Mouse (Mus musculus): ENCODE measurements around the gene Map3k14. TPM values are rescaled to one million over a fixed set of nuclear protein-coding genes. Genes with fewer than 3 reads are reported as not detected.

The Map3k14 gene
- polyA plus RNA-seq, 1 experiment, result 12.7 TPM

DNA sequence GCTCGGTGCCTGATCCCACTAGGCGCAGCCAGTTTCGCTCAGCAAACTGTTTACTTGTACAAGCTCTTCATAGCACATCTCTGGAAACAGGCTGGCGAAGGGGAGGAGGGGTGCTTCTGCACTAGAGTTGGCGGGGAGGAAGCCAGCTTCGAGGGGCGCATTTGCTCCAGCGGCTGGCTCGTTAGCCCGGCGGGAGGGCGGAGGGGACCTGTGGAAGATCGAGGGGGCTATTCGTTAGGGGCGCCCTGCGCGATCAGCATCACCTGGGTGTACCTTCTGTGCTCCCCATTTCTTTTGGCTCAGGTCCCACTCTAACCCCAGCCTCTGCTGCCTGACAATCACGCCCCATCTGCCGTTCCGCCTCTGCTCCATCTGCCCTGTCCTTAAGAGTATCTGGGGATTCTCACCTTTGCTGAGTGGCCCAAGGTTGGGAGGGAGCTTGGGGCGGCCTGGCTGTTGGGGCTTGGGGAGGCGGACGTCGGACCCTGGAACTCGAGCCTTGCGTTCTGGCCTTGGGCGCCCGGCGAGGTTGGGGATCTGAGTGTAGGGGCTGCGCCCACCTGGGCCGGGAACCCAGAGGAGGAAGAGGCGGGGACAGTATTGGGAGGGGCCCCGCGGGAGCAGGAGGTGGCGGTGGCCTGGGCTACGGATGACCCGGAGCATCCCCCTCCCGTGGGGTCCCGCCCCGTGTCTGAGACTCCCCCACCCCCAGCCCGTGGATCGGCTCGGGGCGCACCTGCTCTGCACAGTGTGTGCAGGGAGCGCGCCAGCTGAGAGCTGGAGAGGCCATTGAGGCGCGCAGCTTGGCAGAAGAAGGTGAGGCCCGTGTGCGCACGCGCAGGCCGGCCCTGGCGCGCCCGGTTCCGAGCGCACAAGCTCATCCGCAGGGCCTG, 68.1 kb downstream of the Map3k14 start:
- H3K4me3 ChIP-seq (ENCODE audit: low read depth, low read length), result peak overlapping the region; percentile 45
- H3K27ac ChIP-seq (ENCODE audit: insufficient read depth, low read depth, low read length), result no peak overlapping the region
- WGBS, result 20% methylated on average over 59 of the region's 59 CpGs
- TF ChIP-seq CTCF (IDR thresholded peaks at IDR 0.05; ENCODE audit: extremely low read depth, insufficient read length, insufficient replicate concordance, low read depth, low read length) (no peak), POLR2A (IDR thresholded peaks at IDR 0.05; ENCODE audit: low read depth, low read length) (no peak)
- peaks cover 3% of the 10 kb centered on the region for H3K4me1 ChIP-seq (ENCODE audit: control insufficient read depth, insufficient read depth, insufficient read length, low read length)
- H3K27me3 ChIP-seq (ENCODE audit: control insufficient read depth, insufficient read depth, low read length), result peaks cover 15% of the 10 kb centered on the region
- H3K36me3 ChIP-seq (ENCODE audit: control insufficient read depth, insufficient read depth, low read length), result no peaks in the 10 kb centered on the region

DNA sequence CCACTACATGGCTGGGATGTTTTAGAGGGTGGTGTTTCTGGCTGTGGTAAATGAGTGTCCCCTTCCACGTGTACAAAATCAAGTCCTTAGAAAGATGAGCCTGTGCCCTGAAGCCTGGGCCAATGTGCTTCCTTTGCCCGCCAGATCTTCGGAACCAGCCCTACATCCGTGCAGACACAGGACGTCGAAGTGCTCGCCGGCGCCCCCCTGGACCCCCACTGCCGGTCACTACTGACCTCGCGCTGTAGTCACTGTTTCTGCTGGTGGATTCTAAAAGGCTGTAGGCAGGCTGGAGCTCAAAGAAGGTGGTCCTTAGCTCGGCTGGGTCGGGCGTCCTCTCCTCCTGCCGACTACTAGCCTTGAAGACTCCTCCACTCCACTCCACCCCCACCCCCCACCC, 68.9 kb downstream of the Map3k14 start:
- Histone ChIP-seq H3K27me3 (ENCODE audit: control insufficient read depth, insufficient read depth, low read length) (peaks cover 15% of the 10 kb centered on the region), H3K27ac (ENCODE audit: insufficient read depth, low read depth, low read length) (no peak overlapping the region), H3K36me3 (ENCODE audit: control insufficient read depth, insufficient read depth, low read length) (no peaks in the 10 kb centered on the region), H3K4me3 (ENCODE audit: low read depth, low read length) (no peak overlapping the region), H3K4me1 (ENCODE audit: control insufficient read depth, insufficient read depth, insufficient read length, low read length) (peaks cover 3% of the 10 kb centered on the region)
- no peak for TF ChIP-seq POLR2A (IDR thresholded peaks at IDR 0.05; ENCODE audit: low read depth, low read length)
- no peak for TF ChIP-seq CTCF (IDR thresholded peaks at IDR 0.05; ENCODE audit: extremely low read depth, insufficient read length, insufficient replicate concordance, low read depth, low read length)
- 24% methylated on average over 16 of the region's 16 CpGs for WGBS

DNA sequence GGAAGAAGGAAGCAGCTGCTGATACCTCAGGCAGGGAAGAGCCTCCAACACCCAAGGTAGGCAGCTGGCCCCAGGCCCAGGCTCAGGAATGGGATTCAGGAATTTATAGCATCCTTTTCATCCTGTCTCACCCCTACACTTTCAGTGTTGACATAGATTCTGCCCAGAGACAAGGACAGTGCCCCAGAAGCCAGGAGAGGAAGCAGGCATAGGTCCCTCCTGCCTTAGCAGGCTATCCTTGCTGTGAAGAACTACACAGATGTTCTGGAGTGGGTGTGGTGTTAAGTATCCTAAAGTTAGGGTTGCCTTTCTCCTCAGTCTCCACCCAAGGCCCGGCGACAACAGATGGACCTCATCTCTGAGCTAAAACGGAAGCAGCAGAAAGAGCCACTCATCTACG, 69.9 kb downstream of the Map3k14 start:
- Histone ChIP-seq H3K4me3 (ENCODE audit: low read depth, low read length) (no peak overlapping the region), H3K27me3 (ENCODE audit: control insufficient read depth, insufficient read depth, low read length) (peaks cover 18% of the 10 kb centered on the region), H3K4me1 (ENCODE audit: control insufficient read depth, insufficient read depth, insufficient read length, low read length) (peaks cover 3% of the 10 kb centered on the region), H3K36me3 (ENCODE audit: control insufficient read depth, insufficient read depth, low read length) (no peaks in the 10 kb centered on the region), H3K27ac (ENCODE audit: insufficient read depth, low read depth, low read length) (no peak overlapping the region)
- 67% methylated on average over 4 of the region's 4 CpGs for WGBS
- TF ChIP-seq POLR2A (IDR thresholded peaks at IDR 0.05; ENCODE audit: low read depth, low read length) (no peak), CTCF (IDR thresholded peaks at IDR 0.05; ENCODE audit: extremely low read depth, insufficient read length, insufficient replicate concordance, low read depth, low read length) (no peak)

- Histone ChIP-seq H3K27ac (ENCODE audit: insufficient read depth, low read depth, low read length) (no peak overlapping the region), H3K36me3 (ENCODE audit: control insufficient read depth, insufficient read depth, low read length) (no peaks in the 10 kb centered on the region), H3K4me3 (ENCODE audit: low read depth, low read length) (no peak overlapping the region), H3K27me3 (ENCODE audit: control insufficient read depth, insufficient read depth, low read length) (peaks cover 18% of the 10 kb centered on the region), H3K4me1 (ENCODE audit: control insufficient read depth, insufficient read depth, insufficient read length, low read length) (peaks cover 3% of the 10 kb centered on the region)
- 78% methylated on average over 5 of the region's 5 CpGs for WGBS
- TF ChIP-seq CTCF (IDR thresholded peaks at IDR 0.05; ENCODE audit: extremely low read depth, insufficient read length, insufficient replicate concordance, low read depth, low read length), result no peak
- no peak for TF ChIP-seq POLR2A (IDR thresholded peaks at IDR 0.05; ENCODE audit: low read depth, low read length)
Observed at GRCm38 (mm10) chr11:103195656-103196055, 71.6 kb downstream of the Map3k14 start.

DNA sequence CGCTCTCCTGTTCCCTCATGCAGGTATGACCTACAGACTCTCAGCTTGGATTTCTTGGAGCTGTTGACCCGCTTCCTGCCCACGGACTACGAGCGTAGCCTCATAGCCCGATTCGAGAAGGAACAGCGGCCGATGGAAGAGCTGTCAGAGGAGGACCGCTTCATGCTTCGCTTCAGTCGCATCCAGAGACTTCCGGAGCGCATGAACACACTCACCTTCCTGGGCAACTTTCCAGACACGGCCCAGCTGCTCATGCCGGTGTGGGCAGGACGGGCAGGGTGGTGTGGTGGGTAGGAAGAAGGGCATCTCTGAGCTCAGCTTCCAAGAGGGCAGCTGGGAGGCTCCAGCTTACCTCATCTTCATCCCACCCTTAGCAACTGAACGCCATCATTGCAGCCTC, 72.0 kb downstream of the Map3k14 start:
- Histone ChIP-seq H3K27me3 (ENCODE audit: control insufficient read depth, insufficient read depth, low read length) (peaks cover 18% of the 10 kb centered on the region), H3K36me3 (ENCODE audit: control insufficient read depth, insufficient read depth, low read length) (no peaks in the 10 kb centered on the region), H3K4me1 (ENCODE audit: control insufficient read depth, insufficient read depth, insufficient read length, low read length) (peaks cover 3% of the 10 kb centered on the region), H3K27ac (ENCODE audit: insufficient read depth, low read depth, low read length) (no peak overlapping the region), H3K4me3 (ENCODE audit: low read depth, low read length) (no peak overlapping the region)
- 55% methylated on average over 18 of the region's 18 CpGs for WGBS
- TF ChIP-seq POLR2A (IDR thresholded peaks at IDR 0.05; ENCODE audit: low read depth, low read length), result no peak
- no peak for TF ChIP-seq CTCF (IDR thresholded peaks at IDR 0.05; ENCODE audit: extremely low read depth, insufficient read length, insufficient replicate concordance, low read depth, low read length)

DNA sequence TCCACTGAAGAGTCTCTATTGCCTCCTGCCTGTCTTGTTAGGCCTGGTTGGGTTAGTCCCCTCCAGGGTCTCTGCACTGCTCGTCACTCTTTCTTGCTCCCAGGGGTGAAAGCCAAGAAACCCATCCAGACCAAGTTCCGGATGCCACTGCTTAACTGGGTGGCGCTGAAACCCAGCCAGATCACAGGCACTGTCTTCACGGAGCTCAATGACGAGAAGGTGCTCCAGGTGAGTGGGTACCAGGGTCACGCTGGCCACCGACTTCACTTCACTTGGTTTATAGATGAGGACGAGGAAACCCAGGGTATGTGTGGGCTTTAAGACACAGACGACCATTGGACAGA, 73.5 kb downstream of the Map3k14 start:
- no peak for TF ChIP-seq POLR2A (IDR thresholded peaks at IDR 0.05; ENCODE audit: low read depth, low read length)
- no peak for TF ChIP-seq CTCF (IDR thresholded peaks at IDR 0.05; ENCODE audit: extremely low read depth, insufficient read length, insufficient replicate concordance, low read depth, low read length)
- 73% methylated on average over 9 of the region's 9 CpGs for WGBS
- H3K4me3 ChIP-seq (ENCODE audit: low read depth, low read length), result no peak overlapping the region
- no peaks in the 10 kb centered on the region; the same call in 1 of the 2 replicates for H3K4me1 ChIP-seq (ENCODE audit: control insufficient read depth, insufficient read depth, insufficient read length, low read length)
- H3K27me3 ChIP-seq (ENCODE audit: control insufficient read depth, insufficient read depth, low read length), result peaks cover 11% of the 10 kb centered on the region; the same call in 1 of the 2 replicates
- H3K27ac ChIP-seq (ENCODE audit: insufficient read depth, low read depth, low read length), result no peak overlapping the region
- no peaks in the 10 kb centered on the region for H3K36me3 ChIP-seq (ENCODE audit: control insufficient read depth, insufficient read depth, low read length)

DNA sequence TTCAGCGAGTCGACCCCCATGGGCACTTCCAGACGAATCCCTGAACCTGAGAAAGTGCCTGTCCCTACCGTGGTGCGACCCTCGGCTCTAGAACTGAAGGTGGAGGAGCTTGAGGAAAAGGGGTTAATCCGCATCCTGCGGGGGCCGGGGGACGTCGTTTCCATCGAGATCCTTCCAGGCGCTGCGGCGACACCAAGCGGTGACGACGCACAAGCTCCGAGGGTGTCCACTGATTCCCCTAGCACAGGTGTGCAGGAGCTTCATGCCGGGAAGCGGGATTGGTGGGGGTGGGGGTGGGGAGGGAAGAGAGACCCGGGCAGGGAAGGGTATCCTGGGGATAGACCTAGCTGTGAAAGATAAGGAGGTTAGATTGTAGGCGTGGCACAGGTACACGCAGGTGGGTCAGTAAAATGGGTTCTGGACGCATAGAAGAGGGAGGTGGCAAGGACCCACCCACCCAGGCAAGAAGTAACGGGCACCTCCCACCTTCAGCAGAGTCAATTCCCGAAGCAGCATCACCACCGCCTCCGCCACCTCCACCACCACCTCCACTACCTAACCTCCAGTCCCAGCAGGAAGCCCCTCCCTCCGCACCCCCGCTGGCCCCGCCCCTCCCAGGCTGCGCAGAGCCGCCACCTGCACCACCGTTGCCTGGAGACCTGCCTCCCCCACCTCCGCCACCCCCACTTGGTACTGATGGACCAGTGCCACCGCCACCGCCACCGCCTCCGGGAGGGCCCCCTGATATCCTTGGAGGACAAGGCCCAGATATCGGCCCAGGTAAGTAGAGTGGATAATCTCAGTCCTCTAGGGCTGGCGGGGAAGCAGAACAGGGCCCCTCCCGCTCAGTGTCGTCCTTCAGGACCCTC, 74.1 kb downstream of the Map3k14 start:
- peaks cover 6% of the 10 kb centered on the region; the same call in 1 of the 2 replicates for H3K27me3 ChIP-seq (ENCODE audit: control insufficient read depth, insufficient read depth, low read length)
- TF ChIP-seq POLR2A (IDR thresholded peaks at IDR 0.05; ENCODE audit: low read depth, low read length) (no peak), CTCF (IDR thresholded peaks at IDR 0.05; ENCODE audit: extremely low read depth, insufficient read length, insufficient replicate concordance, low read depth, low read length) (peak; percentile 29; the same call in 1 of the 2 replicates)
- no peaks in the 10 kb centered on the region for H3K36me3 ChIP-seq (ENCODE audit: control insufficient read depth, insufficient read depth, low read length)
- H3K4me3 ChIP-seq (ENCODE audit: low read depth, low read length), result no peak overlapping the region
- H3K27ac ChIP-seq (ENCODE audit: insufficient read depth, low read depth, low read length), result no peak overlapping the region
- WGBS, result 26% methylated on average over 41 of the region's 44 CpGs
- H3K4me1 ChIP-seq (ENCODE audit: control insufficient read depth, insufficient read depth, insufficient read length, low read length), result no peaks in the 10 kb centered on the region; the same call in 1 of the 2 replicates

All from small intestine, adult 2 months (tissue).